Mouse (Mus musculus) limb, embryonic 12.5 days (tissue): ENCODE data around the gene Fyb. TPM values are rescaled to one million over a fixed set of nuclear protein-coding genes. Genes with fewer than 3 reads are reported as not detected.
A peak's percentile ranks its signal among the peaks of the same experiment; 100 is the strongest.

Experiments used
- ATAC-seq: fragments of 200-750 bp; cut with Nextera tagmentation; 2 replicates; pipeline ENCODE4 v1.8.0; 2017; ENCODE audit warnings: low read depth, moderate TSS enrichment; ENCODE audit not compliant: insufficient number of reproducible peaks, insufficient read depth, low FRiP score, low TSS enrichment
- H3K27ac ChIP-seq: fragments of 300-500 bp; sonication (generic); 2 replicates; pipeline ENCODE4 v1.5.1; 2016; ENCODE audit warnings: mild to moderate bottlenecking, moderate library complexity
- H3K27me3 ChIP-seq: fragments of 300-500 bp; sonication (generic); 2 replicates; pipeline ENCODE4 v1.6.1; 2016; ENCODE audit warnings: mild to moderate bottlenecking, moderate library complexity
- H3K36me3 ChIP-seq: fragments of 300-500 bp; sonication (generic); 2 replicates; pipeline ENCODE4 v1.6.1; 2016; ENCODE audit warnings: mild to moderate bottlenecking, moderate library complexity
- H3K4me1 ChIP-seq: fragments of 300-500 bp; sonication (generic); replicated peaks from 2 replicates; pipeline ENCODE4 v1.6.1; 2016
- H3K4me2 ChIP-seq: fragments of 300-500 bp; sonication (generic); 2 replicates; pipeline ENCODE4 v1.6.1; 2016; ENCODE audit warnings: mild to moderate bottlenecking, moderate library complexity
- H3K4me3 ChIP-seq: fragments of 300-500 bp; sonication (generic); replicated peaks from 2 replicates; pipeline ENCODE4 v1.5.1; 2016; ENCODE audit warnings: mild to moderate bottlenecking
- H3K9ac ChIP-seq: fragments of 300-500 bp; sonication (generic); replicated peaks from 2 replicates; pipeline ENCODE4 v1.6.1; 2016; ENCODE audit warnings: mild to moderate bottlenecking, moderate library complexity
- H3K9me3 ChIP-seq: fragments of 300-500 bp; sonication (generic); 2 replicates; pipeline ENCODE4 v1.6.1; 2016; ENCODE audit warnings: mild to moderate bottlenecking, moderate library complexity
- WGBS: fragments of 180-500 bp; shearing (Covaris S2); methylation state at CpG from one replicate; pipeline ENCODE4 v1.1.7; 2016; 5-methylcytosine and 5-hydroxymethylcytosine counted together
- polyA plus RNA-seq: library from polyadenylated mRNA; unstranded; fragments of >200 nt; fragmentation: Nextera tagmentation; extraction: Ambion mirVana; gene quantifications from 2 replicates; pipeline ENCODE4 v1.2.1, GENCODE M21; 2016

The Fyb gene
- polyA plus RNA-seq, 1 experiment from 2014 or later, result 3.8 TPM

DNA sequence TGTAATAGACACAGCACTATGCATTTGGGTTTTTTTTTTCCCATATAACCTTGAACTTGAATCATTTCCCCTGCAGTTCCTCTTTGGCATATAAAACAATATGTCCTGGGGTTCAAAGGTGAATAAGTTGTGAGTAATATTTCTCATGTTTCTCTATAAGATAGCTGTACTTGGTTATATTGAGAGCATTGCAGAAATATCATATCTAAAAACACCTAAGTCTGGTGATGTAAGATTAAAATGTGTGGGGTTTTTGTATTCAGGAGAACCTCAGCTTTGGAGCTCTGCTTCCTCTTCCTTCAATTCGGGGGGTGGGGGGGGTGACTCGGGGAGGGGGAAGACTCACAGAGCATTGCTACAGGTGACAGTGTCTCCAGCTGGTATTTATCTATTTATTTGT is 40.0 kb downstream of the Fyb start:
- Histone ChIP-seq H3K27ac (no peak overlapping the region), H3K4me3 (no peak overlapping the region), H3K4me1 (0 out of 2 replicates have a peak, but pooled peaks cover 2% of the 10 kb centered on the region), H3K4me2 (no peak overlapping the region), H3K36me3 (no peaks in the 10 kb centered on the region), H3K27me3 (no peaks in the 10 kb centered on the region), H3K9me3 (no peaks in the 10 kb centered on the region), H3K9ac (no peak overlapping the region)
- 78% methylated on average over 2 of the region's 2 CpGs for WGBS
- ATAC-seq, result no peak

DNA sequence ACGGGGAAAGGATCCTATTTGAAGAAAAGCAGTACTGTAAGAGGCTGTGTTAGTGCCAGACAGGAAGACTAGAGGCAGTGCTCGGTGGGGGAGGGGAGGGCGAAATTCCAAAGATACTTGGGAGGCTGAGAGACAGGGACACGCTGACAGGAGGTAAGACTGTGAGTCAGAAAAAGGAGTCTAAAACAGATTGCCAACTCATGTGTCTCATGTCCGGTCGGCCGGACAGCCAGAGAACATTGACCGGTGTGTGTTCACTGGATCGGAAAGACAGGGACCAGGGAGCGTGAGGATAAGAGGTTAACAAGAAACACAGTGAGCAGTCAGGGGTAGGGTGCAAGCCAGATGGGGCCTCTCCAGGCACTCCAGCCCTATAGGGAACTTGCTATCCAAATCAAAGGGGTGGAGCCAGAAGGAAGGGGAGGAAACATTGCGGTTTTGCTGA is 42.3 kb downstream of the Fyb start:
- Histone ChIP-seq H3K4me2 (peak overlapping the region; percentile 43), H3K27me3 (no peaks in the 10 kb centered on the region), H3K9ac (no peak overlapping the region), H3K4me1 (0 out of 2 replicates have a peak, but pooled peaks cover 2% of the 10 kb centered on the region), H3K36me3 (no peaks in the 10 kb centered on the region), H3K9me3 (no peaks in the 10 kb centered on the region), H3K27ac (peak overlapping the region; percentile 59; the same call in 1 of the 2 replicates), H3K4me3 (no peak overlapping the region)
- WGBS, result 41% methylated on average over 11 of the region's 11 CpGs
- ATAC-seq, result peak; percentile 69; the same call in 1 of the 2 replicates

DNA sequence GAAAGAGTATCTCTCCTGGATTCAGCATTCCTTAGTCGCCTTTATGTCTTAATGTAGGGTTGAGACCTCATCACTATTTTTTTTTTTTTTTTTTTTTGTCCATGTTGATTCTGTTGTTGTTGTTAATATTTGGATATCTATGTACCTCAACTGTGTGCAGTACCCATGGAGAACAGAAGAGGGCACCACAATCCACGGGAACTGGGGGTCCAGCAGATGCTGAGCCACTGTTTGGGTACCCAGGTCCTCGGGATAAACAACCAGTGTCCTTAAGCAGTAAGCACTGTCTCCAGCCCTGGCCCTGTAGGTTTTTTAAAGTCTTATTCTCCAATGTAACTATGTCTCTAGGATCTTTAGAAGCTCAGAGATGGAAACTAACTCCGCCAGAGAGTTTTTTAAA is 43.2 kb downstream of the Fyb start:
- Histone ChIP-seq H3K4me3 (no peak overlapping the region), H3K9me3 (no peaks in the 10 kb centered on the region), H3K27me3 (no peaks in the 10 kb centered on the region), H3K27ac (no peak overlapping the region), H3K4me2 (no peak overlapping the region), H3K9ac (no peak overlapping the region), H3K36me3 (no peaks in the 10 kb centered on the region), H3K4me1 (0 out of 2 replicates have a peak, but pooled peaks cover 2% of the 10 kb centered on the region)
- no peak for ATAC-seq
- WGBS, result 89% methylated on average over 4 of the region's 4 CpGs

- no peak overlapping the region for H3K4me3 ChIP-seq
- H3K9me3 ChIP-seq, result no peaks in the 10 kb centered on the region
- H3K9ac ChIP-seq, result no peak overlapping the region
- H3K4me1 ChIP-seq, result 0 out of 2 replicates have a peak, but pooled peaks cover 2% of the 10 kb centered on the region
- WGBS, result 96% methylated on average over 5 of the region's 5 CpGs
- no peak overlapping the region for H3K4me2 ChIP-seq
- no peaks in the 10 kb centered on the region for H3K27me3 ChIP-seq
- no peak overlapping the region for H3K27ac ChIP-seq
- H3K36me3 ChIP-seq, result no peaks in the 10 kb centered on the region
- no peak for ATAC-seq
These were observed 45.3 kb downstream of the Fyb start for GRCm38 (mm10) chr15:6567993-6568392.

DNA sequence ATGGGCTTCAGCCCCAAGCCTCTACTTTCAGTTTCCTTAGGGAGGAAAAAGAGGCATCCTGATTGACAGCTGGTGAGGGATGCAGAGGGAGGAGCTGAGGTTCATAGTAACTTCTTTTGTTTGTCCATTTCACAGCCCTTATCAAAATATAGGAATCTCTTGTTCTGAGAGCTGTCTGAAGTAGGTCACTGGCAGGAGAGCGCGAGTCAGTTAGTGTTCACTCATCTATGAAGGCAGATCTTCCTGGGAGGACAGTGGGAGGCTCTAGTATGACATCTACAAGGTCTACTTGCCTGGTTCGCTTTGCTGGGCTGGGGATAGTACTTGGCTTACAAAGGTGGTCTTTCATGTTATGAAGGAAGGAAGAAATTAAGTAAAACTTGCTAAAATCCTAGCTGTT is 46.0 kb downstream of the Fyb start:
- Histone ChIP-seq H3K4me3 (no peak overlapping the region), H3K36me3 (no peaks in the 10 kb centered on the region), H3K9me3 (no peaks in the 10 kb centered on the region), H3K27me3 (no peaks in the 10 kb centered on the region), H3K4me2 (no peak overlapping the region), H3K27ac (no peak overlapping the region), H3K4me1 (0 out of 2 replicates have a peak, but pooled peaks cover 2% of the 10 kb centered on the region), H3K9ac (no peak overlapping the region)
- ATAC-seq, result no peak
- 91% methylated on average over 3 of the region's 3 CpGs for WGBS

- Histone ChIP-seq H3K4me3 (no peak overlapping the region), H3K9ac (no peak overlapping the region), H3K27me3 (no peaks in the 10 kb centered on the region), H3K4me1 (0 out of 2 replicates have a peak, but pooled peaks cover 3% of the 10 kb centered on the region), H3K9me3 (no peaks in the 10 kb centered on the region), H3K27ac (no peak overlapping the region), H3K36me3 (no peaks in the 10 kb centered on the region), H3K4me2 (no peak overlapping the region)
- 78% methylated on average over 5 of the region's 5 CpGs for WGBS
- ATAC-seq, result no peak
These were observed 46.4 kb downstream of the Fyb start for GRCm38 (mm10) chr15:6569074-6569473.

DNA sequence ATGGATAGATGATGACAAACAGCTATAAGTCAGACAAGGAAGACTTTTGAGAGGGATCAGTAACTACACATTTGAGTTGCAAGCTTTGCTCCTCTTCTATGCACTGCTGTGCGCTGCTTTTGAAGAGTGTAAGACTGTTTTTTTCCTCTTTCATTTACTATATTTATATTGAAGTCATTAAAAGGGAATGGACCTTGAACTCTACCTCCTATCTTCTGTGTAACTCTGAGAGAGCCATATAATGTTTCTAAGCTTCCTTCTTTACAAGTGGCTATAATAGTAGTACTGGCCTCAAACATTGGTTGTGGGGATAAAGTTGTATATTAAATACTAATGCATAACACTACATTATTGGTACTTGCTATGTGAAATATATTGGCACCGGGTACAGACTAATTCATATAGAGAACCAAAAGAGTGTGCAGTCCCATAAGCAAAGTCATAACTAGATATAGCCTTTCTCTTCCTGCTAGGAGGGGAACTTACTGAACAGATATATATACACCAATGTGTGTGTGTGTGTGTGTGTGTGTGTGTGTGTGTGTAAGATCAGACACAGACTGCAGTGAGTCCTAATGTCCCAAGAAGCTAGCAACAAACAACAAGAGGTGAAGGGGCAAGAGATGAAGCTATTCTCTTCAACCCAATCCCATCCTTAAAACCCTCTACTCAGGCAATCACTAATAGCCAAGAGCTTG is 47.7 kb downstream of the Fyb start:
- Histone ChIP-seq H3K27me3 (no peaks in the 10 kb centered on the region), H3K9me3 (no peaks in the 10 kb centered on the region), H3K4me1 (0 out of 2 replicates have a peak, but pooled peaks cover 4% of the 10 kb centered on the region), H3K27ac (no peak overlapping the region), H3K36me3 (no peaks in the 10 kb centered on the region), H3K4me2 (no peak overlapping the region), H3K9ac (no peak overlapping the region), H3K4me3 (no peak overlapping the region)
- ATAC-seq, result no peak
- 95% methylated on average over 2 of the region's 2 CpGs for WGBS

DNA sequence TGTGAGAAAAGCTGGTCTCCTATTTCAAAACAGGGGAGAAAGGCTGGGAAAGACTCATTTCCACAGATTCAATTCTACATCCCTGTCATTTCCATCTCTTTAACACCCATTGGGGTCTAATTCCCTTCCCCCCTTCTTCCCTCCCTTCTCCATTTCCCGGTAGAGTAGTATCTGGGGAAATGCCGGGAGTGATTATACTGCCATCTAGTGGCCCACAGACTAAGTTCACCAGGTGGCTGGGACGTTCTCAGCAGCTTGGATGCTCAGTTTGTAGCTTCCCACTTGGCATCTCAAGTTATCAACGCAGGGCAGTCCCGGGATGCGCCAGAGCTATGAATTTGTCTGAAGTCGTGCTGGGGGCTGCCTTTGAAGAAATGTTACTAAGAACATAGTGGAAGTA is 48.2 kb downstream of the Fyb start:
- Histone ChIP-seq H3K27ac (no peak overlapping the region), H3K4me3 (no peak overlapping the region), H3K9me3 (no peaks in the 10 kb centered on the region), H3K27me3 (no peaks in the 10 kb centered on the region), H3K36me3 (no peaks in the 10 kb centered on the region), H3K9ac (no peak overlapping the region), H3K4me1 (0 out of 2 replicates have a peak, but pooled peaks cover 4% of the 10 kb centered on the region), H3K4me2 (no peak overlapping the region)
- no peak for ATAC-seq
- WGBS, result 8% methylated on average over 7 of the region's 7 CpGs

- H3K27ac ChIP-seq, result no peak overlapping the region
- H3K36me3 ChIP-seq, result no peaks in the 10 kb centered on the region
- no peak overlapping the region for H3K4me2 ChIP-seq
- no peaks in the 10 kb centered on the region for H3K27me3 ChIP-seq
- no peaks in the 10 kb centered on the region for H3K9me3 ChIP-seq
- no peak for ATAC-seq
- no peak overlapping the region for H3K4me3 ChIP-seq
- H3K9ac ChIP-seq, result no peak overlapping the region
- WGBS, result 49% methylated on average over 5 of the region's 5 CpGs
- peaks cover 13% of the 10 kb centered on the region; the same call in 1 of the 2 replicates for H3K4me1 ChIP-seq
These were observed 51.8 kb downstream of the Fyb start for GRCm38 (mm10) chr15:6574283-6574960.

DNA sequence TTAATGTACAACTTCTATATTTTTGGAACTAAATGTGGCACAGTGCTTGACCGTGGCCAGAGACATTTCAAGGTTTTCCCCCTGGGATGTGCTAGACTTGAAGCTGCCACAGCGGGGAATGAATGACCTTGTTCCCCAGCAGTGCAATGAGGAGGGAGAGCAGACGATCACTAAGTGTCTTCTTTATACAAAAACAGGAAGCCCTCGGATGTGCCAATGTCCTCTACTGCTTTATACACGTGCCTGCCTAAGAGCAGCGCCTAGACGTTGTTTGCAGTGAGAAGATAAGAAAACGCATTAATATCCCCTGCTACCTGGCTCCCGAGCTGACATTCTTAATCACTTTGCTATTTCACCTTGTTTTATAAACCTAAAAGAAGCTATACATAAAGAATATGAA is 55.3 kb downstream of the Fyb start:
- Histone ChIP-seq H3K9me3 (no peaks in the 10 kb centered on the region), H3K27me3 (no peaks in the 10 kb centered on the region), H3K4me3 (no peak overlapping the region), H3K9ac (no peak overlapping the region), H3K4me2 (no peak overlapping the region), H3K36me3 (no peaks in the 10 kb centered on the region), H3K4me1 (peaks cover 17% of the 10 kb centered on the region; the same call in 1 of the 2 replicates), H3K27ac (no peak overlapping the region)
- WGBS, result 77% methylated on average over 9 of the region's 9 CpGs
- ATAC-seq, result no peak

- H3K4me1 ChIP-seq, result peaks cover 17% of the 10 kb centered on the region; the same call in 1 of the 2 replicates
- no peak overlapping the region for H3K27ac ChIP-seq
- H3K4me2 ChIP-seq, result no peak overlapping the region
- WGBS, result 82% methylated on average over 2 of the region's 2 CpGs
- H3K9me3 ChIP-seq, result no peaks in the 10 kb centered on the region
- no peak overlapping the region for H3K9ac ChIP-seq
- no peaks in the 10 kb centered on the region for H3K36me3 ChIP-seq
- H3K27me3 ChIP-seq, result no peaks in the 10 kb centered on the region
- H3K4me3 ChIP-seq, result no peak overlapping the region
- no peak for ATAC-seq
These were observed 56.0 kb downstream of the Fyb start for GRCm38 (mm10) chr15:6578654-6579053.
